Mouse (Mus musculus) kidney, adult 9 months (tissue): ENCODE results near the gene Phf24.

Experiments used
- DNase-seq: peaks from one replicate; pipeline ENCODE4 v3.0.0; 2022

Phf24 gene

GRCm38 (mm10) chr4:42915311-42915710 lies 1.1 kb upstream of the Phf24 start:
- no peak for DNase-seq

- DNase-seq = no peak
Measured at GRCm38 (mm10) chr4:42915966-42916365, 494 bp upstream of the Phf24 start.

GRCm38 (mm10) chr4:42917402-42917774 lies 928 bp downstream of the Phf24 start:
- no peak for DNase-seq

GRCm38 (mm10) chr4:42920726-42921125 lies 4.3 kb downstream of the Phf24 start:
- no peak for DNase-seq

DNA sequence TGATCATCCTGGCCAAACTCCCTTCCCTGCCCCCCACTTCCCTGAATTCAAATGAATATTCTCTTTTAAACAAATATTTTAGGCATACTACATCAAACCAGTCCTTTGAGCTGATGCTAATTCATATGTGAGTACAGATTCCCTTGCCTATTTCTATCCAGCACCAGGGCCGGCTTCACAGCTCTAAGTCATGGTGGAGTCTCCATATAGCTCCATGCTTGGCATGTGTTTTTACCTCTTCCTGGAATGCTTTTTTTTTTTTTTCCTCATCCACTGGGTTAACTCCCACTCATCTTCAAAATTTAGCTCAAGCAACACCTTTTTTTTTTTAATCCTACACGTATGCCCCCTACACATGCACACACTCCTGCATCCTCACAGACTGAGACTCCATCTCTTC lies 5.1 kb downstream of the Phf24 start:
- no peak for DNase-seq

DNA sequence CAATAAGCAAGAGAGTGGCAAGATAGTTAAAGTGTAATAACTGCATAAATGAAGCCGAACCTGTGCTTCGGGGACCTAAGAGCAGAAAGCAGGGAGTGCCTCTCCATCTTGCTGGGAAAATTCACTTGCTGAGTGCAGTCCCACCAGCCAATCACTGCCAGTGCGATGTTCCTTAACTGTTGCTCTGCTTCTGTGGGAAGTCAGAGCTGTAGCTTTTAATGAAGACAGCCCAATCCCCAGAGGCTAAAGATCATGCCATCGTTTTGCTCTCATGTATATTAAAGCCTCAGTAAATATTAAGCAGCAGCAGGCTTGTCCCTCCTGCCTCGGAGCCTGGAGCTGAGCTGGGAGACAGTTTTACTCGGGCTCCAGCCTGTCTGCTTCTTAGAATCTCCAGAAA lies 5.6 kb downstream of the Phf24 start:
- no peak for DNase-seq

GRCm38 (mm10) chr4:42922461-42922860 lies 6.0 kb downstream of the Phf24 start:
- DNase-seq = no peak

GRCm38 (mm10) chr4:42924095-42924710 lies 7.7 kb downstream of the Phf24 start:
- no peak for DNase-seq

DNA sequence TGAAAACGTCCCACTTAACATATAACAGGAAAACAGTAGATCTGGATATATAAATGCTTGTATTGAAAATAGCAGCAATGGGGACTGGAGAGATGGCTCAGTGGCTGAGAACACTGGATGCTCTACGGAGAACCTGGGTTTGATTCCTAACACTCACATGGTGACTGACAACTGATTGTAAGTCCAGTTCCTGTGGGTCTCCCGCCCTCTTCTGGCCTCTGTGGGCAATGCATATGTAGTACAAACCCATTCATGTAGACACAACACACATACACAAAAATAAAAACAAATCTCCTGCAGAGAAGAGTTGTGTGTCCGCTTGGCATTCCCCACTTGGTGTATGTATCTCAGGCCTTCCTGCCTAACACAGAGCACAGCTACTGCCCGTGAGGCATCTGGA lies 11.7 kb downstream of the Phf24 start:
- no peak for DNase-seq

DNA sequence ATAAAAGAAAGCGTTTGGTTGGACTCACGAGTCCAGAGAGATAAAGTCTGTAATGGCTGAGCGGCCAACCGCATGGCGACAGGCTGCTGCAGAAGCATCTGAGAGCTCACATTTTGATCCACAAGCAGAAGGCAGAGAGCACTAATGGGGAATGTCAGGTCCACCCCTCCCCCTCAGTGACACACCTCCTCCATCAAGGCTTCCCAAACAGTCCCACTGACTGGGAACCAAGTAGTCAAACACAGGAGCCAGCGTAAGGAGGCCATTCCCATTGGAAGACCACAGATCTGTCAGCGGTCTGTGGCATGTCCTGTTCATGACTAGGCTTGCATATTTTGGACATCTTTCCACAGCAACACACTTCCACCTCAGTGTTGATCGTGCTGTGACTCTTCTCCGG lies 12.5 kb downstream of the Phf24 start:
- no peak for DNase-seq

GRCm38 (mm10) chr4:42932229-42932969 lies 15.9 kb downstream of the Phf24 start:
- no peak for DNase-seq

DNA sequence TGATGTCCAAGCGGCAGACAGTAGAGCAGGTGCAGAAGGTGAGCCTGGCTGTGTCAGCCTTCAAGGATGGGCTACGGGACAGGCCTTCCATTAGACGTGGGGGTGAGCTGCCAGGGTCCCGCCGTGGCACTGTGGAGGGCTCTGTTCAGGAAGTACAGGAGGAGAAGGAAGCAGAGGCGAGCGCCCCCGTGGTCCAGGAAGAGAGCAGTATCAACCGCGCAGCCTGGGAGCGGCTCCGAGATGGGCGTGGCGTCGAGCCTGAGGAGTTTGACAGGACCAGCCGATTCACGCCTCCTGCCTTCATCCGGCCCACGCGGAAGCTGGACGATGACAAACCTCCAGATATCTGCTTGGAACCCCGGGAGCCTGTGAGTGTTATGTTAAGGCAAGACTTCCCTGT lies 17.2 kb downstream of the Phf24 start:
- DNase-seq = peak; percentile 47

DNA sequence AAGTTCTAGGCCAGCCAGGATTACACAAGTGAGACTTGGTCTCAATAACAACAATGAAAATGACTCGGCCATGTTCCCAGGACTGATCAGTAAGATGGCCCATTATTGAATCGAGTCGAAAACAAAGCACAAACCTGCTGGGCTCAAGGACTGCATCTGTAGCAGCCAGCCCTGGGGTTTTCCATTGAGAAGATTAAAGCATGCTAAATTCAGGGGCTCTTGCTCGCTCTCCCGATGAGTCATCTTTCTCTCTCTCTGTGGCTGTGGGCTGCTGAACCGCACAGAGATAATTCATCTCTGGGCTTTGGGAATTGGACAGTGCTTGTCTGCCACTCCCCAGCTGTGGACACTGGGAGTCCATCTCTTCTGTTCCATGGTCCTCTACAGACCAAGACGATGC lies 24.9 kb downstream of the Phf24 start:
- no peak for DNase-seq

DNA sequence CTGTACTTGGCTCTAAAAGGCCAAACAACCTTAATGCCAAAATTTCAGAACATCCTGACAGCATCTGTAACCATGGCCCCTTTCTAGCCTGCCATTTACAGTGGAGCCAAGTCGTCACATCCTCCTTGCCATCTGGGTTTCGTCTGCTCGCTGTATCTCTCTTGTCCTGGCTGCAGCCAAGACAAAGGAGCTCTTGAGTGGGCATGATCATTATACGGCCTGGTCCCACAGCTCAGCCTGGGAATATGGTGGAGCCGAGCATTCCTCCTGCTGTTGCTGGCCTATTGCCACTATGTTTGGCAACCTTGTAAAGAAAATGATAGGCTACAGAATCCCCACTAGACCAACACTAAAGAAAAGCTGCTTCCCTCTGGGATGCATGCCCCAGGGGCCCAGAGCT lies 26.9 kb downstream of the Phf24 start:
- DNase-seq = no peak

GRCm38 (mm10) chr4:42944185-42944584 lies 27.7 kb downstream of the Phf24 start:
- no peak for DNase-seq

GRCm38 (mm10) chr4:42945043-42945442 lies 28.6 kb downstream of the Phf24 start:
- no peak for DNase-seq

GRCm38 (mm10) chr4:42945445-42945844 lies 29.0 kb downstream of the Phf24 start:
- no peak for DNase-seq

GRCm38 (mm10) chr4:42945952-42946351 lies 29.5 kb downstream of the Phf24 start:
- peak; percentile 67 for DNase-seq

- no peak for DNase-seq
Measured at GRCm38 (mm10) chr4:42946733-42947290, 30.4 kb downstream of the Phf24 start.

DNA sequence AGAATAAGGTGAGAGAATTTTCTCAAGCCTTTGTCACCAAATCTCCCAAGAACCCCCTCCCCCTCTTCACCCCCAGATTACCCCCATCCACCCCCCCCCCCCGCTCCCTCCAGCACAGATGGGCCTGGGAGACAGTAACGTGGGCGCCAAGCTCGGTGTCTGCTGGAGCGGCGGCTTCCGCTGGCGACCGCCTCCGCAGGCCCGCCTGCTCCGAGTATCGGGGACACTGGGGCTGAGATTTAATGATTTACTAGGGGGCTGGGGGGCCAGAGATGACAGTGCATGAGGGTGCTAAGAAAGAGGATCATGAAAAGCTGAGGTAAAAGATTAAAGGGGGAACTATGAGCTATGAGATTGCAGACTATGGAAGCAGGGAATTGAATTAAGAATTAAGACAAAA lies 32.1 kb downstream of the Phf24 start:
- DNase-seq = no peak

DNA sequence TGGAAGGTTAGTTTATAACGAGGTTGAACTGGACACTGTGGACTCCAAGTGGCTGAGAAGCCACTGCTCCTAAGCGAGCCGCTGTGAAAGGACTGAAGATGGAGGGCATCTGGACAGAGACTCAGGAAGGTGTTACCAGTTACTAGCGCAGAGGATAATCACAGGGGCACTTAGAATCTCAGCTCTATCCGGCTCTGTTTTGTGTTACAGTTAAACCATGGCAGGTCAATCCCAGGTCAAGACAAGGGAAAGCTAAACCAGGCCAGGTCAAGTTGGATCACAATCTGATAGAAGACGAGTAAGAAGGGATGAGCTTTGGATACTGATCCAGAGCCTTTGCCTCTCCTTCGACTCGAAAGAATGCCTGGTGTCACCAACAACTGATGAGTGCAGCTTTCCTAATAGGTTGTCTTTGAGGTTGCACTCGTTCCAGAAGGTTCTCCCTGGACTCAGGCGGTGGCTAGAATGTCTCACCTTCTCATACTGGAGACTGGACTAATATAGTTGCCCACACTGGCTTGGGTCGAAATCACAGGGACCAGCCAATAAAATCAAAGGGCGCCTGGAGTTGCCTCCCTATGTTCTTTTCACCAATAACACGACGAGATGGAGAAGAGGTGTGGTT lies 32.7 kb downstream of the Phf24 start:
- no peak for DNase-seq

DNA sequence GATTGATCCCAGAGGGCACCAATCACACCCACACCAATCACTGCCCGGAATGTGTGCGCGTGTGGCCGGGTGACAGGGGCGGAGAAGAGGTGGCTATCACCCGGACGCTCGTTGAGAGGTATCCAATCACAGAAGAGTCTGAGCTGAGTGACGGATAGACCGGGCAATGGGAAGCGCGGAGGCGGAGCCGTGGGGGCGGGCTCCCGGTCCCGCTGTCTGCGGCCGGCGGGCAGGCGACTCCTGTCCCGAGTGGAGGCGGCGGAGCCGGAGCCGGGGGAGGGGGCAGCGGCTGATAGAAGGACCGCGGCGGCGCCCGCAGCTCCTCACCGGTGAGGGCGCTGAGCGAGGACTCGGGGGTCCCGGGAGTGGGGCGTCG lies 33.2 kb downstream of the Phf24 start, which contains the start of gene Dnajb5:
Dnajb5 (plus strand) TSS at position 139 of the 376 bp plus-strand sequence.
- DNase-seq = peak; percentile 99

GRCm38 (mm10) chr4:42950065-42950558 lies 33.7 kb downstream of the Phf24 start:
- peak; percentile 86 for DNase-seq
